Mouse (Mus musculus) forebrain, embryonic 16.5 days (tissue): ENCODE results near the gene Alox5ap. TPM values are rescaled to one million over a fixed set of nuclear protein-coding genes. Genes with fewer than 3 reads are reported as not detected.

Experiments
- ATAC-seq: fragments of 200-750 bp; cut with Nextera tagmentation; 2 replicates; pipeline ENCODE4 v1.8.0; 2017; ENCODE audit warnings: mild to moderate bottlenecking, moderate library complexity
- H3K27ac ChIP-seq: fragments of 300-500 bp; sonication (generic); 2 replicates; pipeline ENCODE4 v1.5.1; 2014; ENCODE audit warnings: low read length, control low read depth
- H3K27me3 ChIP-seq: fragments of 300-500 bp; sonication (generic); replicated peaks from 2 replicates; pipeline ENCODE4 v1.6.1; 2014; ENCODE audit warnings: low read length; ENCODE audit not compliant: control insufficient read depth, insufficient read depth
- H3K36me3 ChIP-seq: fragments of 300-500 bp; sonication (generic); 2 replicates; pipeline ENCODE4 v1.6.1; 2014; ENCODE audit not compliant: control insufficient read depth, insufficient read depth
- H3K4me1 ChIP-seq: fragments of 300-500 bp; sonication (generic); replicated peaks from 2 replicates; pipeline ENCODE4 v1.6.1; 2014; ENCODE audit warnings: low read length; ENCODE audit not compliant: control insufficient read depth, insufficient read depth
- H3K4me2 ChIP-seq: fragments of 300-500 bp; sonication (generic); 2 replicates; pipeline ENCODE4 v1.6.1; 2014; ENCODE audit warnings: mild to moderate bottlenecking, low read length, control low read depth
- H3K4me3 ChIP-seq: fragments of 300-500 bp; sonication (generic); replicated peaks from 2 replicates; pipeline ENCODE4 v1.5.1; 2014; ENCODE audit warnings: mild to moderate bottlenecking, low read length, control low read depth
- H3K9ac ChIP-seq: fragments of 300-500 bp; sonication (generic); replicated peaks from 2 replicates; pipeline ENCODE4 v1.6.1; 2014; ENCODE audit warnings: low read depth, low read length, control low read depth
- H3K9me3 ChIP-seq: fragments of 300-500 bp; sonication (generic); 2 replicates; pipeline ENCODE4 v1.6.1; 2016; ENCODE audit warnings: low read length; ENCODE audit not compliant: control insufficient read depth
- WGBS: fragments of 180-500 bp; shearing (Covaris S2); extraction: QIAGEN DNeasy Blood & Tissue Kit; methylation state at CpG from one replicate; pipeline ENCODE4 v1.1.7; 2014; 5-methylcytosine and 5-hydroxymethylcytosine counted together
- polyA plus RNA-seq: library from polyadenylated mRNA; unstranded; fragments of >200 nt; fragmentation: Nextera tagmentation; extraction: Ambion mirVana; gene quantifications from 2 replicates; pipeline ENCODE4 v1.2.1, GENCODE M21; 2015

The Alox5ap gene
- polyA plus RNA-seq, 1 experiment from 2014 or later, result 11.6 TPM

GRCm38 (mm10) chr5:149272535-149272934, 8.0 kb downstream of the Alox5ap start:
- no peak for ATAC-seq
- Histone ChIP-seq H3K4me2 (no peak overlapping the region), H3K4me1 (no peaks in the 10 kb centered on the region), H3K36me3 (no peaks in the 10 kb centered on the region), H3K4me3 (no peak overlapping the region), H3K27me3 (no peaks in the 10 kb centered on the region), H3K27ac (no peak overlapping the region), H3K9me3 (0 out of 2 replicates have a peak, but pooled peaks cover 4% of the 10 kb centered on the region), H3K9ac (no peak overlapping the region)
- 89% methylated on average over 4 of the region's 4 CpGs for WGBS

GRCm38 (mm10) chr5:149274390-149275104, 10.0 kb downstream of the Alox5ap start:
- no peak for ATAC-seq
- 0 out of 2 replicates have a peak, but pooled peaks cover 4% of the 10 kb centered on the region for H3K9me3 ChIP-seq
- H3K4me1 ChIP-seq, result peaks cover 3% of the 10 kb centered on the region; the same call in 1 of the 2 replicates
- H3K9ac ChIP-seq, result no peak overlapping the region
- no peak overlapping the region for H3K4me3 ChIP-seq
- H3K27me3 ChIP-seq, result no peaks in the 10 kb centered on the region
- H3K4me2 ChIP-seq, result no peak overlapping the region
- no peak overlapping the region for H3K27ac ChIP-seq
- H3K36me3 ChIP-seq, result no peaks in the 10 kb centered on the region
- WGBS, result 90% methylated on average over 15 of the region's 15 CpGs

GRCm38 (mm10) chr5:149275105-149275494, 10.5 kb downstream of the Alox5ap start:
- no peaks in the 10 kb centered on the region for H3K27me3 ChIP-seq
- 0 out of 2 replicates have a peak, but pooled peaks cover 4% of the 10 kb centered on the region for H3K9me3 ChIP-seq
- no peak overlapping the region for H3K9ac ChIP-seq
- 68% methylated on average over 1 of the region's 1 CpGs for WGBS
- H3K27ac ChIP-seq, result no peak overlapping the region
- H3K4me1 ChIP-seq, result peaks cover 3% of the 10 kb centered on the region; the same call in 1 of the 2 replicates
- ATAC-seq, result no peak
- H3K4me2 ChIP-seq, result no peak overlapping the region
- no peak overlapping the region for H3K4me3 ChIP-seq
- no peaks in the 10 kb centered on the region for H3K36me3 ChIP-seq

DNA sequence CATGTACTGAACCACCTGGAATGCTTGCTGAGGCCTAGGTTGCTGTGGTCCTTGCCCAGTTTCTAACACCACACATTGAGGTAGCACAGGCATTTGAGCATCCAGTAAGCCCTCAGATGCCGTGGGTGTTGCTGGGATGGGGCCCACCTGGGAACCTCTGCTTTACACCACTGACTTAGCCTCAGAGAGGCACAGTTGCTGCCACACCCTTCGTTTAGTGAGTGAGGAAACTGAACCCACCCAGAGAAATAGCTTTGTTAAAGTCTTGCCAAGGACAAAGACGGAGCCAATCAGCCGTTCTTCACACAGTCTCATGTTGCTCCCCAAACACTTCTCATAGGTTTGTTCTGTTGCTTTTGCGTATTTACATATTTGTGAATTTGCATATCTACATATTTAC, 13.0 kb downstream of the Alox5ap start:
- H3K4me2 ChIP-seq, result no peak overlapping the region
- H3K9me3 ChIP-seq, result no peaks in the 10 kb centered on the region
- no peak for ATAC-seq
- no peak overlapping the region for H3K4me3 ChIP-seq
- H3K4me1 ChIP-seq, result peaks cover 3% of the 10 kb centered on the region; the same call in 1 of the 2 replicates
- H3K27ac ChIP-seq, result no peak overlapping the region
- H3K27me3 ChIP-seq, result no peaks in the 10 kb centered on the region
- 68% methylated on average over 5 of the region's 5 CpGs for WGBS
- H3K9ac ChIP-seq, result no peak overlapping the region
- no peaks in the 10 kb centered on the region for H3K36me3 ChIP-seq

DNA sequence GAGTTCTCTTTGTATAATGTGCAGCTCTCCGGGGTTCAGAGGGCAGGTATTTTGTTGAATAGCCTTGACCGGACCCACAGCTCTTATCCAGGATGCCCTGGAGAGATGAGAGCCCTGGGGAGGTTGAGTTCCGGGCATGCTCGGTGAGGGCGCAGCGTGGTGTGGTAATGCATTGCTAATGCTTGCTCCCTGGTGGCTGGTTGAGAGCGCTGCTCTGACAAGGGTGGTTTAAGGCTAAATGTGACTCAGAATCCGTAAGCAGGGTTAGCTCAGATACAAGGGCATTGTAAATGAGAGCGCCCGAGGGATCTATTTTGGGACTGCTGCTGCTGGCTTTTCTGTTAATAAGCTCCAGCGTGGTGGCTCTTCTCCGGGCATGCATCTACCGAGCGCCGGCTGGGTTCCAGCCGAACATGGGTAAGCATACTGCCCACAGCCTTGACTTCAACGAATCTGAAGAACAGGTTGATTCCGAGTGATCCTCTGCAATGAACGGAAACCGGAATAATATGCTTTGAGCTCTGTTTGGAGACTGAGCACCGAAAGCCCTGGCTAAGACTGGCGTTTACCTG, 14.8 kb downstream of the Alox5ap start:
- peak overlapping the region; percentile 40 for H3K4me2 ChIP-seq
- H3K4me1 ChIP-seq, result peaks cover 3% of the 10 kb centered on the region; the same call in 1 of the 2 replicates
- 30% methylated on average over 22 of the region's 22 CpGs for WGBS
- no peaks in the 10 kb centered on the region for H3K36me3 ChIP-seq
- no peaks in the 10 kb centered on the region for H3K9me3 ChIP-seq
- H3K27ac ChIP-seq, result no peak overlapping the region
- peak; percentile 58; the same call in 1 of the 2 replicates for ATAC-seq
- H3K27me3 ChIP-seq, result no peaks in the 10 kb centered on the region
- peak overlapping the region; percentile 10; the same call in 1 of the 2 replicates for H3K4me3 ChIP-seq
- H3K9ac ChIP-seq, result peak overlapping the region; percentile 23; the same call in 1 of the 2 replicates

- ATAC-seq, result no peak
- 87% methylated on average over 2 of the region's 2 CpGs for WGBS
Observed at GRCm38 (mm10) chr5:149283009-149283408, 18.4 kb downstream of the Alox5ap start.

DNA sequence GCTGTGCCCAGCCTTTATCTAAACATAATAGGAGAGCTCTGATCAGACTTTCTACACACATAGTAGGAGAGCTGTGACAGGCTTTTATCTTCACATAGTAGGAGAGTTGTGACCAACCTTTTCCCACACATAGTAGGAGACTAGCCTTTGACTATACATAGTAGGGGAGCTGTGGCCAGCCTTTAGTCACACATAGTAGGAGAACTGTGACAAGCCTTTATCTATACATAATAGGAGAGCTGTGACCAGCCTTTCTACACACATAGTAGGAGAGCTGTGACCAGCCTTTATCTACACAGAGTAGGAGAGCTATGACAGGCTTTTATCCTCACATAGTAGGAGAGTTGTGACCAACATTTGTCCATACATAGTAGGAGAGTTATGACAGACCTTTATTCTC, 19.3 kb downstream of the Alox5ap start:
- no peak overlapping the region for H3K9ac ChIP-seq
- no peak for ATAC-seq
- H3K4me2 ChIP-seq, result no peak overlapping the region
- no peaks in the 10 kb centered on the region for H3K36me3 ChIP-seq
- no peaks in the 10 kb centered on the region for H3K9me3 ChIP-seq
- peaks cover 5% of the 10 kb centered on the region; the same call in 1 of the 2 replicates for H3K4me1 ChIP-seq
- H3K27ac ChIP-seq, result no peak overlapping the region
- H3K27me3 ChIP-seq, result no peaks in the 10 kb centered on the region
- no peak overlapping the region for H3K4me3 ChIP-seq

More at GRCm38 (mm10) chr5:149283009-149283408, 18.4 kb downstream of the Alox5ap start:
- Histone ChIP-seq H3K9ac (no peak overlapping the region), H3K4me2 (no peak overlapping the region), H3K9me3 (no peaks in the 10 kb centered on the region), H3K27me3 (no peaks in the 10 kb centered on the region), H3K36me3 (no peaks in the 10 kb centered on the region), H3K4me1 (peaks cover 5% of the 10 kb centered on the region; the same call in 1 of the 2 replicates), H3K4me3 (no peak overlapping the region), H3K27ac (no peak overlapping the region)

DNA sequence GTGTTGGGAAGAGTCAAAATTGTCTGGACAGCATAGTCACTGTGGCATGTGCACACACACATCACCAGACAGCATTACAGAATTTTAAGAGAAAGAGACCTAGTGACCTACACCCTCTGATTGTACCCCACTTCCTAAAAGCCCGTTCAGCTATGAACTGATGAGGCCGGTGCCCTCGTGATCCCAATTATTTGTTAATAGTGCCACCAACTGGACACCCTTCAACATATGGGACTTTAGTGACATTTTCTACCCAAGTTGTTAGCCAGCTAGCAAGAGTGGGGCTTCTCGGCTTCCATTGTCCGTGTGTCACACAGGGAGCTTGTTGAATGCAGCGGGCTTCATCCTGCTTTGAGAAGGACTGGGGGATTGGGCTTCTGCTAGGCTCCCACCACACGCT, 21.5 kb downstream of the Alox5ap start:
- Histone ChIP-seq H3K27ac (no peak overlapping the region), H3K36me3 (no peaks in the 10 kb centered on the region), H3K4me2 (no peak overlapping the region), H3K27me3 (no peaks in the 10 kb centered on the region), H3K9ac (no peak overlapping the region), H3K9me3 (no peaks in the 10 kb centered on the region), H3K4me1 (0 out of 2 replicates have a peak, but pooled peaks cover 3% of the 10 kb centered on the region), H3K4me3 (no peak overlapping the region)
- ATAC-seq, result no peak
- 41% methylated on average over 7 of the region's 7 CpGs for WGBS

GRCm38 (mm10) chr5:149287148-149288038, 22.8 kb downstream of the Alox5ap start:
- 0 out of 2 replicates have a peak overlapping the region, but pooled peaks have one; percentile 41 for H3K27ac ChIP-seq
- peak overlapping the region; percentile 37 for H3K4me3 ChIP-seq
- peak; percentile 71 for ATAC-seq
- H3K4me1 ChIP-seq, result 0 out of 2 replicates have a peak, but pooled peaks cover 3% of the 10 kb centered on the region
- WGBS, result 18% methylated on average over 41 of the region's 41 CpGs
- H3K9ac ChIP-seq, result peak overlapping the region; percentile 38
- H3K9me3 ChIP-seq, result no peaks in the 10 kb centered on the region
- H3K36me3 ChIP-seq, result no peaks in the 10 kb centered on the region
- H3K27me3 ChIP-seq, result no peaks in the 10 kb centered on the region
- H3K4me2 ChIP-seq, result peak overlapping the region; percentile 55
